Mouse (Mus musculus): ENCODE data around the gene Tgm6. TPM values are rescaled to one million over a fixed set of nuclear protein-coding genes. Genes with fewer than 3 reads are reported as not detected.

Gene Tgm6
- total RNA-seq, 2 experiments from 2014 or later = not detected

GRCm38 (mm10) chr2:130178706-130179506 lies 66.7 kb downstream of the Tgm6 start, which contains the start of gene Snrpb:
TSS of gene Snrpb (minus strand) at chr2:130179403.
- DNase-seq = peak; percentile 94

- DNase-seq = no peak
These were observed 67.3 kb downstream of the Tgm6 start for GRCm38 (mm10) chr2:130179507-130180019.

- no peak for DNase-seq
These were observed 76.2 kb downstream of the Tgm6 start for GRCm38 (mm10) chr2:130188391-130188790.

- DNase-seq = no peak
These were observed 82.7 kb downstream of the Tgm6 start, which contains the start of gene Tmc2 for GRCm38 (mm10) chr2:130194894-130195293. TSS of gene Tmc2 (plus strand) at chr2:130195194.

- no peak for DNase-seq
These were observed 88.7 kb downstream of the Tgm6 start for GRCm38 (mm10) chr2:130200961-130201360.

Other genes starting within 250 kb of the Tgm6 start
- gene Tgm3, start 100.1 kb upstream of the Tgm6 start, total RNA-seq (2021) = under 1 TPM in 1 of 2 experiments, not detected in 1; 0.21 TPM
- gene Snrpb, start 67.0 kb downstream of the Tgm6 start, total RNA-seq (2021) = 100 to 1,000 TPM; 130 to 136 TPM
- gene Tmc2, start 82.8 kb downstream of the Tgm6 start, total RNA-seq (2021) = not detected
- gene Nop56, start 162.0 kb downstream of the Tgm6 start, total RNA-seq (2021) = 10 to 100 TPM; 29.0 to 40.2 TPM
- 100 to 1,000 TPM; 811 to 856 TPM for gene Idh3b, start 172.1 kb downstream of the Tgm6 start, total RNA-seq (2021)
- under 1 TPM; 0.30 to 0.44 TPM for gene Ebf4, start 182.8 kb downstream of the Tgm6 start, total RNA-seq (2021)